Mouse (Mus musculus) liver, embryonic 12.5 days (tissue): Measurements from ENCODE around the gene Rhbdf2. TPM values are rescaled to one million over a fixed set of nuclear protein-coding genes. Genes with fewer than 3 reads are reported as not detected.
"Not testable (repeated sequence)": the region's sequence is repeated elsewhere in the genome, so short reads cannot be mapped to it uniquely, and the experiment has no call there.

ENCODE experiments used
- ATAC-seq: fragments of 200-750 bp; cut with Nextera tagmentation; 2 replicates; pipeline ENCODE4 v1.8.0; 2017; ENCODE audit warnings: moderate number of reproducible peaks, mild to moderate bottlenecking, moderate library complexity
- H3K27ac ChIP-seq: fragments of 300-500 bp; sonication (generic); 2 replicates; pipeline ENCODE4 v1.5.1; 2016; ENCODE audit warnings: mild to moderate bottlenecking
- H3K27me3 ChIP-seq: fragments of 300-500 bp; sonication (generic); replicated peaks from 2 replicates; pipeline ENCODE4 v1.6.1; 2016; ENCODE audit warnings: mild to moderate bottlenecking, moderate library complexity
- H3K36me3 ChIP-seq: fragments of 300-500 bp; sonication (generic); 2 replicates; pipeline ENCODE4 v1.6.1; 2016; ENCODE audit warnings: mild to moderate bottlenecking, moderate library complexity
- H3K4me1 ChIP-seq: fragments of 300-500 bp; sonication (generic); 2 replicates; pipeline ENCODE4 v1.6.1; 2016
- H3K4me2 ChIP-seq: fragments of 300-500 bp; sonication (generic); 2 replicates; pipeline ENCODE4 v1.6.1; 2016; ENCODE audit warnings: mild to moderate bottlenecking, moderate library complexity
- H3K4me3 ChIP-seq: fragments of 300-500 bp; sonication (generic); 2 replicates; pipeline ENCODE4 v1.5.1; 2016; ENCODE audit warnings: mild to moderate bottlenecking, moderate library complexity
- H3K9ac ChIP-seq: fragments of 300-500 bp; sonication (generic); 2 replicates; pipeline ENCODE4 v1.6.1; 2016; ENCODE audit warnings: mild to moderate bottlenecking, moderate library complexity
- H3K9me3 ChIP-seq: fragments of 300-500 bp; sonication (generic); replicated peaks from 2 replicates; pipeline ENCODE4 v1.6.1; 2016; ENCODE audit warnings: mild to moderate bottlenecking, moderate library complexity
- WGBS: fragments of 180-500 bp; shearing (Covaris S2); methylation state at CpG from one replicate; pipeline ENCODE4 v1.1.7; 2016; ENCODE audit not compliant: insufficient replicate concordance; 5-methylcytosine and 5-hydroxymethylcytosine counted together
- polyA plus RNA-seq: library from polyadenylated mRNA; unstranded; fragments of >200 nt; fragmentation: Nextera tagmentation; extraction: Ambion mirVana; gene quantifications from 2 replicates; pipeline ENCODE4 v1.2.1, GENCODE M21; 2016

Gene Rhbdf2
- 8.0 and 8.5 TPM in 2 replicates for polyA plus RNA-seq

GRCm38 (mm10) chr11:116626299-116627071 is at the start of gene Rhbdf2:
Gene Rhbdf2, minus strand, starts transcription at chr11:116627019.
- H3K27me3 ChIP-seq = no peaks in the 10 kb centered on the region
- H3K27ac ChIP-seq = peak within 1 kb of the TSS; percentile 90
- H3K4me3 ChIP-seq = no peak within 1 kb of the TSS
- no peaks in the 10 kb centered on the region for H3K36me3 ChIP-seq
- no peaks in the 10 kb centered on the region for H3K9me3 ChIP-seq
- peaks cover 83% of the 10 kb centered on the region for H3K4me1 ChIP-seq
- WGBS = 70% methylated on average over 10 of the region's 10 CpGs
- ATAC-seq = no peak
- H3K9ac ChIP-seq = no peak within 1 kb of the TSS; the same call in 1 of the 2 replicates
- H3K4me2 ChIP-seq = no peak within 1 kb of the TSS

- H3K36me3 ChIP-seq = peaks cover 80% of the 10 kb centered on the region
- H3K4me2 ChIP-seq = no peak overlapping the region
- WGBS = 68% methylated on average over 14 of the region's 14 CpGs
- H3K9me3 ChIP-seq = no peaks in the 10 kb centered on the region
- no peak overlapping the region for H3K4me3 ChIP-seq
- H3K27me3 ChIP-seq = no peaks in the 10 kb centered on the region
- no peak for ATAC-seq
- H3K9ac ChIP-seq = no peak overlapping the region
- H3K4me1 ChIP-seq = peaks cover 42% of the 10 kb centered on the region
- H3K27ac ChIP-seq = no peak overlapping the region
Observed at GRCm38 (mm10) chr11:116676175-116676976, 49.6 kb upstream of the Rhbdf2 start.

GRCm38 (mm10) chr11:116675429-116675828 is 48.6 kb upstream of the Rhbdf2 start:
- WGBS = 66% methylated on average over 6 of the region's 6 CpGs
- H3K4me3 ChIP-seq, H3K9me3 ChIP-seq, H3K9ac ChIP-seq, H3K27ac ChIP-seq, H3K4me2 ChIP-seq, ATAC-seq, H3K27me3 ChIP-seq: not testable (repeated sequence)
- H3K36me3 ChIP-seq = peaks cover 76% of the 10 kb centered on the region
- H3K4me1 ChIP-seq = peaks cover 50% of the 10 kb centered on the region

GRCm38 (mm10) chr11:116674616-116675379 is 48.0 kb upstream of the Rhbdf2 start:
- 80% methylated on average over 7 of the region's 7 CpGs for WGBS
- Histone ChIP-seq H3K4me1 (peaks cover 56% of the 10 kb centered on the region), H3K4me2 (no peak overlapping the region), H3K27me3 (no peaks in the 10 kb centered on the region), H3K27ac (no peak overlapping the region; the same call in 1 of the 2 replicates), H3K4me3 (no peak overlapping the region), H3K9me3 (no peaks in the 10 kb centered on the region), H3K36me3 (peaks cover 71% of the 10 kb centered on the region), H3K9ac (no peak overlapping the region)
- ATAC-seq = no peak

- peak overlapping the region; percentile 84 for H3K4me2 ChIP-seq
- peak overlapping the region; percentile 84 for H3K27ac ChIP-seq
- H3K9me3 ChIP-seq = no peaks in the 10 kb centered on the region
- 69% methylated on average over 2 of the region's 2 CpGs for WGBS
- H3K4me1 ChIP-seq = peaks cover 68% of the 10 kb centered on the region
- ATAC-seq = no peak
- no peaks in the 10 kb centered on the region for H3K27me3 ChIP-seq
- peak overlapping the region; percentile 91 for H3K9ac ChIP-seq
- peak overlapping the region; percentile 88 for H3K4me3 ChIP-seq
- peaks cover 57% of the 10 kb centered on the region for H3K36me3 ChIP-seq
Observed at GRCm38 (mm10) chr11:116673410-116673809, 46.6 kb upstream of the Rhbdf2 start.

- no peak for ATAC-seq
- Histone ChIP-seq H3K9ac (peak overlapping the region; percentile 91), H3K27ac (peak overlapping the region; percentile 84), H3K4me3 (peak overlapping the region; percentile 88), H3K4me1 (peaks cover 67% of the 10 kb centered on the region), H3K4me2 (peak overlapping the region; percentile 84), H3K27me3 (no peaks in the 10 kb centered on the region), H3K36me3 (peaks cover 50% of the 10 kb centered on the region), H3K9me3 (no peaks in the 10 kb centered on the region)
- WGBS = 11% methylated on average over 7 of the region's 7 CpGs
Observed at GRCm38 (mm10) chr11:116672595-116672994, 45.8 kb upstream of the Rhbdf2 start.

- Histone ChIP-seq H3K9ac (peak overlapping the region; percentile 91), H3K4me1 (peaks cover 67% of the 10 kb centered on the region), H3K36me3 (peaks cover 44% of the 10 kb centered on the region), H3K4me2 (peak overlapping the region; percentile 84), H3K4me3 (peak overlapping the region; percentile 88), H3K9me3 (no peaks in the 10 kb centered on the region), H3K27me3 (no peaks in the 10 kb centered on the region), H3K27ac (peak overlapping the region; percentile 84)
- no peak; the same call in 1 of the 2 replicates for ATAC-seq
- under 1% methylated on average over 24 of the region's 24 CpGs for WGBS
Observed at GRCm38 (mm10) chr11:116671845-116672434, 45.1 kb upstream of the Rhbdf2 start.

GRCm38 (mm10) chr11:116671112-116671844 is 44.5 kb upstream of the Rhbdf2 start:
- under 1% methylated on average over 45 of the region's 45 CpGs for WGBS
- peaks cover 67% of the 10 kb centered on the region for H3K4me1 ChIP-seq

GRCm38 (mm10) chr11:116670386-116670785 is 43.6 kb upstream of the Rhbdf2 start:
- 83% methylated on average over 7 of the region's 7 CpGs for WGBS
- peaks cover 28% of the 10 kb centered on the region for H3K36me3 ChIP-seq
- H3K27ac ChIP-seq = 0 out of 2 replicates have a peak overlapping the region, but pooled peaks have one; percentile 10
- H3K4me2 ChIP-seq = peak overlapping the region; percentile 84
- peak overlapping the region; percentile 91; the same call in 1 of the 2 replicates for H3K9ac ChIP-seq
- H3K27me3 ChIP-seq = no peaks in the 10 kb centered on the region
- peaks cover 65% of the 10 kb centered on the region for H3K4me1 ChIP-seq
- H3K4me3 ChIP-seq = peak overlapping the region; percentile 88; the same call in 1 of the 2 replicates
- ATAC-seq = no peak
- no peaks in the 10 kb centered on the region for H3K9me3 ChIP-seq

More at GRCm38 (mm10) chr11:116671112-116671844, 44.5 kb upstream of the Rhbdf2 start:
- Histone ChIP-seq H3K9me3 (no peaks in the 10 kb centered on the region), H3K27ac (peak overlapping the region; percentile 84), H3K9ac (peak overlapping the region; percentile 91), H3K4me2 (peak overlapping the region; percentile 84), H3K27me3 (no peaks in the 10 kb centered on the region), H3K4me3 (peak overlapping the region; percentile 88), H3K36me3 (peaks cover 37% of the 10 kb centered on the region)
- ATAC-seq = peak; percentile 84

GRCm38 (mm10) chr11:116669787-116670365 is 43.1 kb upstream of the Rhbdf2 start:
- H3K27me3 ChIP-seq = no peaks in the 10 kb centered on the region
- H3K9me3 ChIP-seq = no peaks in the 10 kb centered on the region
- 0 out of 2 replicates have a peak overlapping the region, but pooled peaks have one; percentile 10 for H3K27ac ChIP-seq
- no peak overlapping the region for H3K4me3 ChIP-seq
- peak overlapping the region; percentile 9 for H3K4me2 ChIP-seq
- 26% methylated on average over 13 of the region's 13 CpGs for WGBS
- peaks cover 60% of the 10 kb centered on the region for H3K4me1 ChIP-seq
- H3K36me3 ChIP-seq = peaks cover 23% of the 10 kb centered on the region
- H3K9ac ChIP-seq = no peak overlapping the region
- ATAC-seq = peak; percentile 48
